Mouse (Mus musculus) activated CD4-positive, CD25-positive, alpha-beta regulatory T cell (primary cell): Measurements from ENCODE around the gene Atl2. TPM values are rescaled to one million over a fixed set of nuclear protein-coding genes. Genes with fewer than 3 reads are reported as not detected.

Experiments used
- polyA plus RNA-seq, 2 experiments: library from polyadenylated mRNA; unstranded; fragments of 100-300 nt; shearing (Covaris generic); gene quantifications; one replicate each; pipeline ENCODE4 v1.2.1; 2017

The Atl2 gene
- polyA plus RNA-seq = 10 to 100 TPM; 25.9 to 27.3 TPM

DNA sequence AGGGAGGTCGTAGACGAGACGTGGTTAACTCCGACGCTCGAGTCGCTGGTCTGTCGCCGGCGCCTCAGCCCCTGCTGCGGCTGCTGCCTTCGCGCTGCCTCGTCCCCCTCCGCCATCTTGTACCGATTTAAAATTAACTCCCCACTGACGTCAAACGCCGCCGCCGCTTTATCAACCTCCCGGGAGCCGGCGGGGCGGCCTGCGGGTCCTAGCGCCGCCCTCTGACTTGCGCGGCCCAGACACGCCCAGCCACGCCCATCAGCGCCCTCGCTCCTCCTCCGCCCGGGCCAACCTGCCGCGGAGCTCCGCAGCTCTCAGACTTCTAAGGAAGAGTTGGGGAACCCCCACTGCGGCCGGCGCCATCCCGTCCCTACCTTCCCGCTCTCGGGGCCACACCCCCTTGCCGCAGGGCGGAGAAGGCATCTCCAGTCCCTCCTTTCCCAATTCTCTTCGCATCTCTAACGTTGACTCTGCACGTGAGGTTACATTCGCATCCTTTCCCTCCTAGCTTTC, at the start of gene Atl2:
Gene Atl2 (minus strand): TSS at position 213 of the 513 bp plus-strand sequence.

Other genes starting within 250 kb of the Atl2 start
- gene Cyp1b1, start 181.1 kb downstream of the Atl2 start, polyA plus RNA-seq = under 1 TPM in 1 of 2 experiments, not detected in 1; 0.16 TPM
- gene Hnrnpll, start 166.2 kb upstream of the Atl2 start, polyA plus RNA-seq = 100 to 1,000 TPM in 1 of 2 experiments, 10 to 100 TPM in 1; 80.9 to 125 TPM
- gene Galm, start 231.3 kb upstream of the Atl2 start, polyA plus RNA-seq = 10 to 100 TPM; 12.0 to 45.8 TPM